Mouse (Mus musculus) layer of hippocampus, postnatal 36 days (tissue): ENCODE data around the gene Ccdc69. TPM values are rescaled to one million over a fixed set of nuclear protein-coding genes. Genes with fewer than 3 reads are reported as not detected.
A peak's percentile ranks its signal among the peaks of the same experiment; 100 is the strongest.

ENCODE experiments used
- DNase-seq, 2 experiments: peaks; one replicate each; pipeline ENCODE4 v3.0.0; 2022
- total RNA-seq, 2 experiments: library from RNA; stranded (reverse); gene quantifications; 2 replicates each; pipeline ENCODE4 v1.2.3; 2021

Gene Ccdc69
- total RNA-seq, 2 experiments from 2014 or later: 0.35 TPM; not detected in 1

DNA sequence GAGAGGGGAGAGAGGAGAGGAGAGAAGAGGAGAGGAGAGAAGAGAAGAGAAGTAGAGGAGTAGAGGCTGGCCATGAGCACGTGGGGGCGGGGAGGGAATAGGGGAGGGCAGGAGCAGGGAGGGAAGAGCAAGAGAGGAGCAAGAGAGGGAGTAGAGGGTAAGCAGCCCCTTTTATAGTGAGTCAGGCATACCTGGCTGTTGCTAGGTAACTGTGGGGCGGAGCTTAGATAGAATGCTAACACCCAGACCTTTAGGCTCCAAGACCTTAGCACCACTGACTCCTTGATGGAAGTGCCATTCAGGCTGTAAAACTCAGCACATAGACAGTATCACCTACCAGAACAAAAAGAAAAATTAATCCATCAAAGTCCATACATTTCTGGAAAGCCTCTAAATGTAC, 41.3 kb downstream of the Ccdc69 start:
- no peak for DNase-seq

DNA sequence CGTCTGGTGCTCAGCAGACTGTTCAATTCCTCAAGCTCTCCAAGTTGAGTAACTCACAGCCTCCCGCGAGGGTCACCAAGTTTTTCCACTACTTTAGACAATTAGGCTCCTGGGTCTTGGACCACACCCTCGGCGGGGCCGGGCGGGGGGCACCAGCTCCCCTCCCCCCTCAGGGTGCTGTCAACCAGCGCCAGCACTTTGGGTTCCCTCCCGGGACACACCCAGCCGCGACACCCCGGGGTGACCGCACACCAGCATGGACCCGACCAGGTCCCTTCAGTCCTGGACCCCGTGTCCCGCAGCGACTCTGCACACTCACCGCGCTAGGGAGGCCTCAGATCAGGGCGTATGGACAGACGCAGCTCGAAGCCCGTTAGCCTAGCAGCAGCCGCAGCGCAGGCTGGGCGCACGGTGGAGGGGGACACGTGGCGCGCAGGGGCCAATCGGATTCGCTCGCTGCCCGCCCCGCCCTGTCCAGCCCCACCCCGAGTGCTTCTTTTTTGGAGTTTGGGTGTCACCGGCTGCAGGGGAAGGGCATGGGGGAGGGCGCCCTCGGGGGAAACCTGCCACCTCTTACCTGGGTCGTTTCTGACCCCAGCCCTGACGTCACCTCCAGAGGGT, 44.8 kb downstream of the Ccdc69 start, which contains the start of gene Anxa6:
Gene Anxa6 (minus strand): TSS at position 406 of the 621 bp plus-strand sequence.
- DNase-seq: peak; percentile 76 to 80

DNA sequence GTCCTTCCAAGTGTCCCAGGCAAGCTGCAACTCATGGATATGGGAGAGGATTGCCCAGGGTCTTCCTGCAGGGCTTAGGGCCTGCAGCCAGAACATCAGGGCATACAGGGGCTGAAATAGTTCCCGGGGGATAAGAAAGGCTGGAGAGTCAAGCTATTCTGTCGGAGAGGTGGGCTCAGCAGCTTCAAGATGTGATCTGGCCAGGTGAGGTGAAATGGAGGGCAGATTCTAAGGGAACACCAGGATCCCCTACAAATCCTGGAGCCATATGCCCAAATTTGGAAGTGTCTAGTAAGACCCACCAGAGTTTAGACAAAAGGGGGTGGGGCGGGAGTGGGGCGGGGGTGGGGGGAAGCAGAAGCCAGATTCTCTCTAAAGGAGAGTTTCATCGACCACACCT, 45.6 kb downstream of the Ccdc69 start:
- no peak for DNase-seq

DNA sequence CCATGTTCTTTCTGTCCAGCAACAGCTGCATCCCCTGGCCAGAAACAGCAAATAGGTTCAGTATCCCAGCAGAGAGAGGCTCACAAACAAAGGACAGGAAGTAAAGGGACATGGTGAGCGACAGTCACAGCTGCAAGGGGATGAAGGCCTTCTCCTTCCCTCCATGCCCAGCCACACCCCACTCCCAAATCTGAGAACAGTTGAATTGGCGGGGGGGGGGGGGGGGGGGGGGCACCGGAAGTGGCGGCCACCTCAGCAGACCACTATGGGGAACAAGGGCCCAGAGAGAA, 46.0 kb downstream of the Ccdc69 start:
- DNase-seq: no peak

DNA sequence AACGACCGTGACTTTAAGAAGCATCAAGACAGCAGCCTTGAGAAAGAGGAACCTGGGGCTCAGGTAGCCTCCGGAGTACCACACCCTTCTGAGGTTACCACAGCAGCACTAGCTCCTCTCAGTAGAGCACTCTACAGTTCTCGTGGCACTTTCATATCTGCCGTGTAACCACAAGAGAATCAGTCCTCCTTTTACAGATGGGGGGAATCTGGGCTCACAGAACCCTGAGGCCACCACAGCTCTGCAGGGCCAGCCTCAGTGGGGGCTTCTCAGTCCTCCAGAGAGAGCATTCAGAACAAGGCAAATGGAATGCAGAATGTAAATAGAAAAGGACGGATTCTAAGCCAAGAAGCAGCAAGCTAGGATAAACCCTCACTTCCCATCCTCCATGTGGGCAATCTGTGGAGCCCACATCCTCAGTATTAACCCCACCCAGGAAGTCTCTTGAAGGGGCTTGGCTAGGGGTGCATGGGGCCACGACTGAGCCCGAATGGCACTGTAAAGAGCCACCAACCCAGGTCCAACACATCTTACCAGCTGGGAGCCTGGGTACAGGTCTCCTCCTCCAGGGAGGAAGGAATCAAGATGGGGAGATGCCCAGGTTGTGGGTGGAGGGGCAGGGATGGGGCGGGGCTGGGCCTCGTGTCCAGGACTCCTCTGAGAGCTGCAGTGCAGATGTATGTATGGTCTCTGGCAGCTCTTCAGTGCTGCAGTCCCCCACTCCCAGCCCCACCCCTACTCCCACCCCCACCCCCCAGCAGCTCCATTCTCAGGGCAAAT, 46.5 kb downstream of the Ccdc69 start:
- DNase-seq: no peak

DNA sequence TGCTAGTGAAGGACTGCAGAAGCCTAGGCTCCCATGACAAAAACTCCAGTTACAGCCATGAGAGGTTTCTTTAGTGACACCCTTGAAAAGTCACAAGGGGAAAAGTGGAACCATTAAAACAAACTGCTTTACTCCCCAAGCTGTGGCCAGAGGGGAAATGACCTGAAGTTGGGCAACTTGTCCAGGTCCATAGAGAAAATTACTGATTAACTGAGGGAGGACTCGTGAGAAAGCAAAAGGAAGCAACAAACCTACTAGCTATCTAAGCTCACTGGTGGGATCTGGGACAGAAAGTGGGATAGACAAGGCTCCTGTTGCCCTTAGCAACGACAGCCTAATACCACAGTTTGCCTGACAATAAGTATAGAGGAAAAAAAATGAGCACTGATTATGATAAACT, 49.4 kb downstream of the Ccdc69 start:
- no peak for DNase-seq

DNA sequence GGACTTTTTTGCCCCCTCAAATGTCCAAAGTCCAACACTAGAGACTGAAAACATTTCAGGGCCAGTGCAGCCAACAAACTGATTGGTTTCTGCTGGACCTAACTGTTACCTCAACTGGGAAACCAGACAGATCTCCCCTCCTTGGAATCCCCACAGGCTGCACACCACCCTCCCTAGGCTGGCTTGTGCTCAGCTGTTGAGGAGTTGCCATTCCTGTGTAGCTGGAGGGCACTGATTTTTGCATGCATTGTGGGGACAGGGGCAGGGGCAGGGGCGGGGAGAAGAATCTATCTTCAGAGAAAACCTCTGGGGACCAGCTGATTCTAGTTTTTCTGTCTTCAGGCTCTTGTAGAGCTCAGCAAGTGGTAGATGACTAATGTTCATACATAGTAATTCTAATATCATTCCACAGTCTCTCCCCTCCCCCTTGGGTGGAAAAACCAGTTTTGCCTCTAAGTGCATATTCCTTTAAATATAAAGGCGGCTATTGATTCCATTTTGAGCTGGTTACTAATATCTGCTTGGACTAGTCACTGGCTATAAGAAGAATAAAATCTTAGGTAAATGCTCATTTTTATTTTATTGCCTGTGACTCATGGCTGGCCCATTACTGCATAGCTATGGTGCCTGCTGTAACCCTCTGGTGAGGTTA, 50.6 kb downstream of the Ccdc69 start:
- DNase-seq: no peak

DNA sequence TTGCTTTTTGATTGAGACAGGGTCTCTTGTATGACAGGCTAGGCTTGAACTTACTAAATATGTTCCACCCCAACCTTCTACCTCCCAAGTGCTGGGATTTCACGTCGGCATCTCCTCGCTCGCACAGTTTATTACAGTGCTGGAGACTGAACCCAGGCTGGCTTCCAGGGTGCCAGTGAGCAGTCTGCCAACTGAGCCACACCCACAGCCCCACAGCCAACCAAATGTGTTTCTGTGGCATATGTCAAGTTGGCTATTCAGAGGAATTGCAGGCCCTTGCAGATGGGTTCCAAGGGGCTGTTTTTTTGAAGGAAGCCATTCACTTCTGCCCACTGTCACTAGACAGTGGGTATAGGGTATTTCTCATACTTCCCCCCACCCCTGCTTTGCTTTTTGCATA, 52.0 kb downstream of the Ccdc69 start:
- DNase-seq: peak in 1 of 2 experiments; percentile 50

DNA sequence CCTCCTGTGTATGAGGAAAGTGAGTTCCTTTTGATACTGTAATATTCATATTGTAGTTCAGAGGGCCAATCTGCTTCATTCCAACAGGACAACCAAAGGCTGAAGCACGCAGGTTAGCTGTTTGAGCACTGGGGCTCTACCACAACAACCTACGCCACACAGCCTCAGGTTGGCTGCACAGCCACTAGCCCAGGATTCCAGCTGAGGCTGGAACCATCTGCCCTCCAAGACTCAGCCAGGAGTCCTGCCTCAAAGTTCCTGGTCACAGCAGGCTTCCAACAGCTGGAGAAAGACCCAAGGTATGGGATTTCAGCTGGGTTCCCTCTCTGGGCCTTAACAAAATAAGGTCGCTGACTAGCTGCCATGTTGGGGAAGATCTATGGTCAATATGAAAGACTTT, 54.3 kb downstream of the Ccdc69 start:
- no peak for DNase-seq

DNA sequence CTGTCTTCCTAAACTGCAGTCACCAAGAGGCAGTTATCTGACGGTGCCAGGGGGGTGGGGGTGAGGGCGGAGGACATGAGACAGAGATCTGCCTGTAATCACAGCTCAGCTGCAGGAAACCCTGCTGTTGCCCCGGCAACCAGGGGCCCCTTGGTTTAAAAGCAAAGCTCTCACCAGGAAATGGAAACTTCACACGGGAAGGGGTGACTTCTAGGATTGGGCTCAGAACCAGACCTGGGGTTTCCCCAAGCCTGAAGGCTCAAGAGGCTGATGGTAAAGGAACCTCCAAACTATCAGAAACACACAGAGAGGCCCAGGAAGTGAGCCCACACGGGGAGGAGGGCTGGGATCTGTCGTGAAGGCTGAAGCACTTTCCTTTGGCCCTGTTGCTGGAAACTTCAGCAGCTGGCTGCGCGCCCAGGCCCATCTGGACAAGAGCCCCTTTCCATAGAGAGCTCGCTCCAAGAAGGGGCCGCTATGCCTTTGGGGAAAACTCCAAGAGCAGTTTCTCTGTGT, 54.8 kb downstream of the Ccdc69 start:
- peak; percentile 62 to 73 for DNase-seq

DNA sequence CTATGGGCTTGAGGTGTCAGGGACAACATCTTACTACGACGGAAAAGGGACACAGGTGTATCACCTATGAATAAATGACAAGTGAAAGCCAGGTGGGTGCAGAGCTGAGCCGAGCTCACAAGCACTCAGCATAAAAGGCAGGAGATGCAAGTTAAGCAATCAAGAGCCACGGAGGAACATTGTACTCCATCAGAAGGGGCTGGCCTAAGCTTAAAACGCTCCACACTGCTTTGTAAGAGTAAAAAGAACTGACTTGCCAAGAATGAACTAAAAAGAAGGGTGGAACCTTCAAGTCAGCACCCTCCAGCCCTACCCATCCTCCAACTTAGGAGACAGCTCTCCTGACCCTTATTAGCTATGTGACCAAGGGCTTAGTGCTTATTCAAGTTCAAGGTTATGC, 55.4 kb downstream of the Ccdc69 start:
- no peak for DNase-seq

DNA sequence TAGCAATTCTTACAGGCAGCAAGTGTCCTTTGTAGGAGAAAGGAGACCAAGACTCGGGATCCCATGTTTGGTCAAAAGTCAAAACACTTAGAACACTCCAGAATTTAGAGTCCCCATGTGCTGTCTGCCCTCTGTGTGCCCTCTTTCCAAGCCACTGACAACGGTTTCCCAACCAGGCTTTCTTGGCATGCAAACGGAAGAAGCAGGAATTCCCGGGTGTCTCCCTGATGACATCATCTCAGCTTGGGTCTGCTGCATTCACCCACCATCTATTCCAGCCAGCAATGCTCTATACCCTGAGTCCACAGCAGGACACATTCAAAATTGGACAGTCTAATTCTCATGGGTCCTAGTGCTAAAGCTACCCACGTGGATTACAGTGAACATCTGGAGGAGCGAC, 56.1 kb downstream of the Ccdc69 start:
- DNase-seq: no peak

DNA sequence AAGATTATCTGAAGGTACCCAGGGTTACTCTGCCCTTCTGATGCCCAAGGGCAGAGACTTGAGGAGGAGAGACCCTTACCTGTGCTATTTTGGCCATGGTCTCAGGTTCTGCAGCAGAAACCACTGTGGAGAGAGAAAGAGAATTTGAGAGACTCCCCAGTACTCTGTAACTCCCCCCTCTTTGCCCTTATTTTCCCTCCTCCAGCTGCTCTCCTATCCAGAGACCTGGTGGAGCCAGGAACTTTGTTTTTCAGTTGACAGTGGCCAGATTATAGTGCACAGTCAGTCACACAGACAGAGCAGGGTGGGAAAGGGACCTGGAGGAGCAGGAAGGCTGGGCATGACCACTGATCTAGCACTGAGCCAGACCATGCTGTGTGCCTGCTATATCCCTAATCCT, 56.5 kb downstream of the Ccdc69 start:
- no peak for DNase-seq

DNA sequence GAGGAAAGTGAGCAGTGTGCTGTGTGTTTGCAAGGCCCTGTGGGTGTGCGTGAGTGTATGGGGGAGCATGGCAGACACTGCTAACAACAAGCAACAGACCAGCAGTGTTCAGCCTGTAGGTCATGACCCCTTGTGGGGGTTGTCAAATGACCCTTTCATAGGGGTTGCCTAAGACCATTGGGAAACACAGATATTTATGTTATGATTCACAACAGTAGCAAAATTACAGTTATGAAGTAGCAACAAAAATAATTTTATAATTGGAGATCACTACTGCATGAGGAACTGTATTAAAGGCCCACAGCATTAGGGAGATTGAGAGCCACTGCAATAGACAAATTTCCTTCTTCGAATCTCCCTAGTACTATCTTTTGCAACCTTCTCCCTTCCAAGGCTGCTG, 58.2 kb downstream of the Ccdc69 start:
- DNase-seq: no peak

DNA sequence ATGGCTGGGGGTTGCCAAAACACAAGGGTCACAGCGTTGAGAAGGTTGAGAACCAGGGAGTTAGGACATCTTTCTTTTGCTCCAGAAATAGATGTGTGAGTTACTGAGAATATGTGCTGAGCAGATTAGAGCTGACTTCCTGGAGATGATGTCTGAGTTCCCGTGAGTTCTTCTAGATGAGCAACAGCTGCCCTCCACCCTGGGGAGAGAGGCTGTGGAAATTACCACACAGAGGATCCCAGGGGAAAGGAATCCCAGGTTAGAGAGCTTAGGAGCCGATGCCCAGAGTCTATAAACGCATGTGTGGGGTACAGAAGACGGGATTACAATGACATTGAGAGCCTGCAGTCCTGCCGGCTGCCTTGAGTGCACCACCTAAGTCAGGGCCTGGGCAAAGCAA, 59.9 kb downstream of the Ccdc69 start:
- DNase-seq: no peak

DNA sequence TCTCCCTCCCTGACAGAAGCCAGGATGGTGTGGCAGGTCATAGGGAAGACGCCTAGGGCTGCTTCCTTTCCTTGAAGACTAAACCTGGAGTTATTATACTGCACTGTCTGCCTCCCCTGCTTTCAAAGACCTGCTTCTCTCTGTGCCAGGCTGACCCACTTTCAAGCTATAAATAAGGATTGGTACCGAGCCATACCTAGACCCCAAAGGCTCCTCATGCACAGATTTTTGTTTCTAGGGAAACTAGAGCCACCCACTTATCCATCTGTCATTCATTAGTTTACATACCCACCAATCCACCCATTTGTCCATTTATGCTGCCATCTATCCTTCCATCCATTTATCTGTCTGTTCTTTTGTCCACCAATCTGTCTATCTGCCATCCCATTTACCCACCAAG, 60.7 kb downstream of the Ccdc69 start:
- DNase-seq: no peak

DNA sequence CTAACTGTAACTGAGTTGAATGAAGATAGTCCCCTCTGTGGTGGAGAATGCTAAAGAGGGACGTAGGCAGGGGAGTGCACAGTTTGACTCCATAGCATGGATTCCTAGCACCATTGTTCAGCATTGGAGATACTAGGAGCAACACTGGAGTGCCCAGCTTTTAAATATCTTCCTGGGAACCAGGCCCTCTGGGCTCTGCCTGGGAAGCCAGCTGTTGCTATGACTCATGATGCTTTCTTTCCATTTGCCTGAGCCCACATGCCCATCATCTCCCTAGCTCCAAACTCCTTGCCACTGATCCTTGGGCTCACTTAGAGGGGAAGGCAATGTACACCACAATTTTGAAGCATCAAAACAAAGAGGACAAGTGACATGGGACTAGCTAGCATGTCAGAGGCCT, 61.2 kb downstream of the Ccdc69 start:
- no peak for DNase-seq

DNA sequence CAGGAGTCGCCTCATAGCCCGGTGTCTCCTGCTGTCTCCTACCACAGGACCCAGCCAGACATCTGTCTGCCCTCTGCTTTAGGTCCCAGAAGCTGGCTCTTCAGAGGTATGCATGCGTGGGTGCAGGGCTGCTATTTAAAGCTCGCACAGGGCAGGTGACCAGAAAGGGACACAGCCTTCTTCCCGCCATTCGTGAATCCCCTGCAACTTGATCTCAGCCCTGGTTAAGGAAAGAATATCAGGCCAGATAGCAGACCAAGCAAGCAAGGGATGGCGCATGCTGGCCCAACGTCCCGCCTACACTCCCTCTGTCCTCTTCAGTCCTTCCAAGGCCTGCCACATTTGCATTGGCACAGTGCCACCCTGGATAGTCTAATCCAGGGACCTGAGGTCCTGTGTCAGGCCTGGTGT, 62.1 kb downstream of the Ccdc69 start:
- peak in 1 of 2 experiments; percentile 36 for DNase-seq

DNA sequence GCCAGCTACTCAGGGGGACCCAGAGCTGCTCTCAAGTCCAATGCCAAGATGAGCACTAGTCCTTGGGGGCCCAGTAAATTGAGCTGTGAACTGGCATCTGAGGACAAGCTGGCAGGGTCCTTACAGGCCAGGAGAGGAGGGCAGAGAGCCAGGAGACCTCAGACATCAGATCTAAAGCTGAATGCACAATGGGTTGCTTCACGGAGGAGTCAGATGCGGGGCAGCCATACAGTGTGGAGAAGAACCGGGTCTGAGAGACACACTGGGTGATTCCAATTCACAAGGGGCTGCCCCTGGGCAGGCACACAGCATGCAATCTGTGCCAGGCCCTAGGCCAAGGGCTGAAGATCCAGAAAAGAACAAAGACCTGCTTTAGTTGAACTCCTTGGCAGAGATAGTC, 62.7 kb downstream of the Ccdc69 start:
- DNase-seq: peak in 1 of 2 experiments; percentile 35

DNA sequence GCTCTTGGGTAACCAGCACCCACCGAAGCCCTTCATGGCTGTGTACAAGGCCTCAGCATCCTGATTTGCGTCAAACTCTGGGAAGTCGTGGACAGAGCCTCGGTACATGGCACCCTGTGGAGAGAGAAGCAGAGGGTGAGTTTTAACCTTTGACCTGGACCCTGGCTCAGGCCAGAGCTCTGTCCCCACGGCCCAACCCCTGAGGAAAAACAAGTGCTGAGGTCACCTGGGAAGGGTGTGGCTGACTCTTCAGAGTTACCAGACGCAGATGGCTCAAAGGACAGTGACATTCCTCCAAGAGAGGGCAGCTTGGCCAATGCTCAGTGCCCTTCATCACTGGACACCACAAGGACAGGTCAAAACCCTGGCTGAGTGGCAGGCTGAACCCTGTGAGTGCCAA, 64.1 kb downstream of the Ccdc69 start:
- no peak for DNase-seq

DNA sequence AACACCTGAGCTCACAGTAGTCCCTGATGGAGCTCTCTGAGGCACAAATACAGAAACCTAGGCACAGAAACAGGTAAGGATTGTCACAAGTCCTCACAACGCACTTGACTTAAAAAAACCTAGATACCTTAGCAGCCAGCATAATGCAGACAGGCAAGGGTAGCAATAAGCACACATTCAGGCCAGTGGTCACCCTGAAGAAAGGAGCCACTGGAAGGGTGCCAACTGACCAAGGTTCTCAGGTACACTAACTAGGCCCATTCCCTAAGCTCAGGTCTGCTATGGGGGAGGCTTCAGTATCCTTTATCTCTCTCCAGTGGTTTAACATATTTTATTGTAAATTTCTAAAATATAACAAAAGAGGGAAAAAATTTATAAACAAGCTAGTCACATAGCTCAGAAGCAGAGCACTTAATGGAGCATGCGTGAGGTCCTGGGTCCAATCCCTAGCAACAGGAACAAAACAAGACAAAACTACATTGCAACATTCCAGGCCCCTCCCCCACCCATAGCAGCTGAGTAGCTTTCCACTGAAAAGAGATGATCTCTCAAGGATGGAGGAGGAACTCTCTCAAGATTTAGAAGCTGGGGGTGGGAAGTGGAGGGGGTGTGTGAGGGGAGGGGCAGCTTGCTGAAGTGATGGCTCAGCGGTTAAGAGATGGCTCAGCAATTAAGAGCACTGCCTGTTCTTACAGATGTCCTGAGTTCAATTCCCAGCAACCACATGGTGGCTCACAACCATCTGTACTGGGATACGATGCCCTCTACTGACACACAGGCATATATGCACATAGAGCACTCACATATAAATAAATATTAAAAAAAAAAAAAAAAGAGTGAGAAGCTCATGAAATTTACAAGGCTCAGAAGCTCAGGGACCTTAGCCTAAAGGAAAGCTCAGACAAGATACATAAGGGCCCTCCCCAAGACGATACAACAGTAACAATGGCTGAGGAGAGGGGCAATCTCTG, 65.1 kb downstream of the Ccdc69 start:
- DNase-seq: no peak

DNA sequence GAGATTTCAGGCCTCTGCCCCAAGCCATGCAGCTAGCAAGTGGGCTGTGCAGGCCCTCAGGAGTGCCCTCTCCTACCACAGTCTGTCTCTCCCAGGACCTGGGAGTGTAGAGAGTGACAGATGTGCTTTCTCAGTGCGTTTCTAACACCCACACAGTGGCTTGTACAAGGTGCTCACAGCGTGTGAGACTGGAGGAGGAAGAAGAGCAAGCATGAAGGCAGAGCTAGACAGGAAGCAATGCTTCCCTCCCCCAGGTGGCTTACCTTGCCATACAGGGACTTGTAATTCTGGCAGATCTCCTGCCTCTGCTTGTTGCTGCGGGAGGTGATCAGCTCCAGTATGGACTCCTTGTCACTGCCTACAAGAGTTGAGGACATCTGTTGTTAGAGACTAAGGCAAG, 66.5 kb downstream of the Ccdc69 start:
- DNase-seq: no peak

DNA sequence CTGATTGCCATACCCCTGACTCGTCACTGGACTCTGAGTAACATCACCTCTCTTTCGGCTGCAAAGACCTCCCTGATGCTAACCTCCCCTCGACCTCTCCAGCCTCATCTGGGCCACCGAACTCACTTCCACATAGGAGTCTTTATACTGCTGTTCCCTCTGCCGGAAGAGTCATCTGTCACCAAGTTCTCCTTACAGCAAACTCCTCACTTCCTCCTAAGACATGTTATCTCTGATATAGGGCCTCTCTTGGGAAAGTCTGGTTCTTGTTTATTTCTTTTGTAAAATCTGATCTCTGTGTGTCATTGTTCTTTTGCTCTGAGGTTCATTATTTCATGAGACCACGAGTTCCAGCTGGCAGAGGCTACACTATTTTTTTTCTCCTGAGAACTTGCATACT, 69.7 kb downstream of the Ccdc69 start:
- DNase-seq: no peak
